Mouse (Mus musculus) layer of hippocampus, postnatal 14 days (tissue): Measurements from ENCODE around the gene Esrrg. TPM values are rescaled to one million over a fixed set of nuclear protein-coding genes. Genes with fewer than 3 reads are reported as not detected.
A peak's percentile ranks its signal among the peaks of the same experiment; 100 is the strongest.

Source experiments
- DNase-seq, 2 experiments: peaks; one replicate each; pipeline ENCODE4 v3.0.0; 2021 to 2022; ENCODE audit warnings: low spot score in 2 of 2, mixed read lengths in 1 of 2
- total RNA-seq, 2 experiments: library from RNA; stranded (reverse); gene quantifications; 2 replicates each; pipeline ENCODE4 v1.2.3; 2021

The Esrrg gene
- total RNA-seq, 2 experiments from 2014 or later: 16.1 to 16.4 TPM

- no peak for DNase-seq
These were observed 217.0 kb downstream of the Esrrg start for GRCm38 (mm10) chr1:187825421-187826097.

DNA sequence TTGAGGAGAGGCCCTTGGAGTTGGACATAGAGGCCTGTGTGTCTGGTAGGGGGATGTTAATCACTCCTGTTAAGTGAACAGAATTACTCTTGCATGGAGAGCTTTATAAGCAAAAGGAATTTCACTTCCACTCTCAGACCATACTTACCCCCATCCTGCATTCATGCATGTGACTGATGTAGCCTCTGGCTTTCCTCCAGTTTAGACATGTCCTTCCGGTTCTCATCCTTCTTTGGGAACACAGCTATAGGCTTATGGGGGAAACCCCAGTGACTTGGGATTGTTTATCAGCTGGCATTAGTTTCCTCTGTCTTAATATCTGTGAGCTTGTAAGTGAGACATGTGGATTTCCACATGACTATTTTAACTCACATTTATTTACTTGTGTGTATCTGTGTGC lies 217.5 kb downstream of the Esrrg start:
- DNase-seq: no peak

DNA sequence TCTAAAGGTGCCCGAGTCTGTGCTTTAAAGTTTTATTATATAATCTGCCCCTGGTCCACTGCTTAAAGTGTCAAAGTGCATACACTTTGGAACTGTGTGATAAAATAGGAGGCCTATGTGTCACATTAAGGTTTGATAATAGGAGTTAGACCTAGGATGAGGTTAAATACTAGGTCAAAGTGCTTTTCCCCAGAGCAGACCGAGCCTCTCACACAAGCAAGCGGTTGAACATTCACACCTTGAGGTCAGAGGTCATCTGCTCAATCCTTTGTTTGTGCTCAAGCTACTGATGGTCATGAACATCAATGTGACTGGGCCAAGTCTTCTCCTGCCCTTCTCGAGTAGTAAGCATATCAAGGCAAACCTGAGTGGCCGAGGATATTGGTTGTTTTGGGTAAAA lies 218.3 kb downstream of the Esrrg start:
- no peak for DNase-seq

DNA sequence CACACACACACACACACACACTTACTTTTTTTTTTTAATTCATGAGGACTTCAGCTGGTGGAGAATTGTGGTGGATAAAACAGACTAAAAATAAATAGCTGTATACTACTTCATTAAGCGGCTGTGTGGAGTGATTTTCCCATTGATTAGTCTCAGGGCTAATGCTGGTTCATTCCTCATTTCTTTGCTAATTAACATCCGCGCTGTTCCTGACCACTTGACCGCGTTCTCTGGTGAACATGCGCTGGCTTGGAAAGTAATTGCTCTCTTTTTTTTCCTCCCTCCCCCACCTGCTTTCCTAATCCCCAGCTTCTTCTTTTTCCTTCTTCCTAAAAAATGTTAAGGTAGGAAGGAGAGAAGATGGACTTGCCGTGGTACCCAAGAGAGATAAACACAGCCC lies 222.3 kb downstream of the Esrrg start:
- no peak for DNase-seq

DNA sequence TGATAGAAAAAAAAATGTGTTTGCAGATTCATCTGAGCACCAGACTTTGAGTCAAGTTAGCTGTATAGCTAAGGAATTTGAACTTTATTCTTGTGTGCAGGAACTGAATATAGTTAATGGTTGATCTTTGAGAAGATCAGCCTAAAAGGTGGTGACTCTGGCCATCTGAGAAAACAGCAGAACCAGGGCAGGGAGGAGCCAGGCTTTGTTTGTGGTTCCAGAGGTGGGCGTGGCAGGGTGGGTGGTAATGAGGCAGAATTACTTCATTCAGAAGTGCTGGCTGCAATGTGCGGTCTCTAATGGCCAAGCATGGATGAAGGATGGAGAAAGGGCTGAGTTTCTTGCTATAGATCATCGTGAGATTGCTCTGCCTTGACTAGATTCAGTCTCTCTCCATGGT lies 224.3 kb downstream of the Esrrg start:
- DNase-seq: no peak

DNA sequence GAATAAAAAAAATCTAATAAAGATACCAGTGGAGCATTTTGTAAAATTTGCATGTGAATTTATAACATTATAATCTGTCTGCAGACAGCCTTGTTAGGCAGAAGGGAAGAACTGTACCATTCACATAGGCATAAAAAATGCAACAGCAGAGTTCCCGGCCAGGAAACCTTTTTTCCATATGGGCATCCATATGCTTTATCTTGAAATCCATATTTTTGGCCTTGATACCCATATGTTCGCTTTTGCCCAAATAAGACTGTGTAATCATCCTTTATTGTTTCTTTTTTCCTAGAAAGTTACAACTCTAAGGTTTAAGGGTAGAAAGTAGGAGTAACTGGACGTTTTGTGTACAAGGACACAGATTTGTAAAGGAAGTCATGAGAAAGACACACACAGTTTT lies 226.0 kb downstream of the Esrrg start:
- peak in 1 of 2 experiments; percentile 18 for DNase-seq

GRCm38 (mm10) chr1:187836384-187836783 lies 227.8 kb downstream of the Esrrg start:
- no peak for DNase-seq

- DNase-seq: no peak
These were observed 228.3 kb downstream of the Esrrg start for GRCm38 (mm10) chr1:187836876-187837275.

- DNase-seq: no peak
These were observed 233.0 kb downstream of the Esrrg start for GRCm38 (mm10) chr1:187841629-187842028.

GRCm38 (mm10) chr1:187842702-187843101 lies 234.1 kb downstream of the Esrrg start:
- DNase-seq: no peak

GRCm38 (mm10) chr1:187854148-187854547 lies 245.6 kb downstream of the Esrrg start:
- DNase-seq: no peak

DNA sequence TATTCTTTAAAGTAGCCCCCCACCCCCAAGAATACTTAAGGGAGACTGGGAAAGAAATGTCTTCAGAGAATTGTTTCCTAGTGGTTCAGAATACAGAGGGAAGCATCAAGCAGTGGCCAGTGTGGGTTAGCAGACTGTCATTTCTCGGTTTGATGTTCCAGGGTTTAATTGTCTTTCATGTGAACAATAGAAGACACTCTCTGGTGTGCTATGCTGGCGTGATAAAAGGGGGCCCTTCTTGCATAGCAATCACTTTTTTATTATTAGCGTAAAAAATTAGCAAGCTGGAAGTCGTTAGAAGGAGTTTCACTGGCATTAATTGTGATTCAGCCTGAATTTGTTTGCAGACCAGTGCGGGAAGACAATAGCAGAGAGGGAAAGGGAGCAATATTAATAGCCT lies 253.7 kb downstream of the Esrrg start:
- no peak for DNase-seq

DNA sequence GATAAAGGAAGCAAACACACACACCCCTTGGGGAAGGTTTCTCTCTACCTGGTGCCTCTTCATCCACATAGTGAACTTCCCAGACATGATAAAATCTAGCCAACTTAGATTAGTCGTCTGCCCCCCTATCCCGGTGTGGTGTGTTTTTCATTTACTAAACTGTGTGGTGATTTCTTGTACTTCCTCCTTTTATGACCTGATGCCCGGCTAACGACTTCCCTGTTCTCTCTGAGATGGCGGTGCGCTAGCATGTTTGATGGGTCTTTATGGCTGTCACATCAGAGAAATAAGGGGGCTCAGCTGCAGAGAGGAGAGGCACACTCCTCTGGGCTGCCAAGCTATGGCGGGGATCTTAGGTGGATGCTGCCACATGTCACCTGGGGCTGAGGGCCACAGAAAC lies 259.8 kb downstream of the Esrrg start:
- DNase-seq: no peak

DNA sequence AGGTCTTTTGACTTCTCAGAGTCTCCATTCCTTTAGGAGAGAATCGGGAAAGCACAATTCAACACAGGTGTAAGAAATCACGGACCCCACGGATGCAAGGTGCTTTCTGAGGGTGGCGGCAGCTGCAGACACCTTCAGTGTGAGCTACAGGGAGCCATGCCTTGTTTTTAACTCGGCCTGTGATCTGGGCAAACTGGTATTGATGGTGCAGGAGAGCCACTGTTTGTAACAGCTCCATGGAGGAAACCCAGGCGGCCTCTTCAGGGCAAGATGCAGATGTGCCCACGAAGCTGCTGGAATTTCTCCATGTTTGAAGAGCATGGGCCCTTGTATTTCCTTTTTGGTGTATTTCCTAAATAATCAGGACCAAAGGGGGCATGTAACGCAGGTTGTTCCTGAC lies 263.6 kb downstream of the Esrrg start:
- no peak for DNase-seq

DNA sequence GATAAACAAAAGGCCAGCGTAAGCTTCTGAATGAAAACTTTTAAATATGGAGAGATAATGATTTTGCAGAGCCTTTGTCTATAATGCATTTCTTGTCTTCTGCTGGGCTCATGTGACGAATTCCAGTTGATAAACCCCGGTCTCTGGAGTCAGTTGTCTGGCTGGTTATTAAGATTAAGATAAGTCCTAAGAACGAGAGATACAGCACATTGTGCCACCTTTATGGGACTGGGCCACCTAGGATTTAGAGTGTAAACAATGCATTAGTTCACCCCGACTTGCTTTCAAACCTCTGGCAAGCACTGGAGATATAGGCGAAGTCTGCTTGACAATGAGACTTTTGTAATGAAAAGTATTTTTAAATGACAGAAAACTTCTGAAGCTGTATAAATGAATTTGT lies 264.2 kb downstream of the Esrrg start:
- no peak for DNase-seq

GRCm38 (mm10) chr1:187873770-187874169 lies 265.2 kb downstream of the Esrrg start:
- DNase-seq: no peak

DNA sequence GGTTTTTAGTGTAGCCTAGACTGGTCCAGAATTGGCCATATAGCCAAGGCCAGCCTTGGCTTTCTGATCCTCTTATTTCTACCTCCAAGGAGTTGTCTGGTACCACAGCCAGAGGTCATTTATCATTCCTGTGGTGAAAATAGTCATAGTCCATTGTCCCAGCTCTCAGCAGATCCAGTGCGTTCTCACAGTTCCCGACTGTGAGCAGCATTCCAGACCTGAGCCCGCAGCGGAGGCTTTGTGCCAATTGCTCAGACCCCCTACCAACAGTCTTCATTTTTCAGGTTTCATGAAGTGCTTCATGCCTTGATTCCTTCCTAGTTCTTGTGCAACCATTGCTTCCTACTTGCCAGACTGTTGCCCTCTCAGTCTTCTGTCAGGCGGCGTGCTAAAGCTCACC lies 278.7 kb downstream of the Esrrg start:
- DNase-seq: no peak

GRCm38 (mm10) chr1:187888142-187888541 lies 279.6 kb downstream of the Esrrg start:
- DNase-seq: no peak

DNA sequence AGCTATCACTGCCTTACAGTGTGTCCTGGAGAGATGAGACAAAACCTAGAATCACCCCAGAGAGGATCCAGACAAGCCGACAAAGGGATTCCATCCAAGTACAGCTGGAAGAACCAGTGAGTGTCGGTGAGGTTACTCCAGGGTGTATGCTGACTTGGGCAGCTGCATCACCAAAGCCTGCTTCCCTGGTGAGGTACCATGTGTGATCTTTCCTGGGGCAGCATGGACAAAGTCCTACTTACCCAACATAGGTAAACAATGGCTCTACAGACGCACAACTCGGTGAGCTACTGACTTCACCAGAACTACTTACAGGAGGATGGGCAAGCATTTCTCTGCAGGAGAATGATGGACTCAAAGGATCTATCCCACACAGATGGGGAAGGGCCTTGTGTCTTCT lies 280.5 kb downstream of the Esrrg start:
- no peak for DNase-seq

GRCm38 (mm10) chr1:187891262-187891661 lies 282.7 kb downstream of the Esrrg start:
- DNase-seq: no peak

DNA sequence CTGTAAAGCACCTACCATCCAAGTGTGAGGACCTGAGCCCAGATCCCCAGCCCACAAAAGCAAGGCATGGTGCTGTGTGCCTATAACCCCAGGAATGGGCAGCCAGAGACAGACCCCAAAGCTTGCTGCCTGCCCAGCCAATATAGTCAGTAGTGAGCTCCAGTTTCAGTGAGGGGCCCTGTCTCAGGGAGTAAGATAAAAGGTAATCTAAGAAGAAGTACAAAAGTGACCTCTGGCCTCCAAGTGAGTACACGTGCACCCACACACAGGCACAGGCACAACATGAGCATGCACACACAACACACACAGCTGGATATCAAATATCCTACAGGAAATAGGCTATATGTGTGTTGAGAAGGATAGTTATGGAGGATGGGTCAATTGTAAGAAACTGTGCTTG lies 286.9 kb downstream of the Esrrg start:
- DNase-seq: no peak

DNA sequence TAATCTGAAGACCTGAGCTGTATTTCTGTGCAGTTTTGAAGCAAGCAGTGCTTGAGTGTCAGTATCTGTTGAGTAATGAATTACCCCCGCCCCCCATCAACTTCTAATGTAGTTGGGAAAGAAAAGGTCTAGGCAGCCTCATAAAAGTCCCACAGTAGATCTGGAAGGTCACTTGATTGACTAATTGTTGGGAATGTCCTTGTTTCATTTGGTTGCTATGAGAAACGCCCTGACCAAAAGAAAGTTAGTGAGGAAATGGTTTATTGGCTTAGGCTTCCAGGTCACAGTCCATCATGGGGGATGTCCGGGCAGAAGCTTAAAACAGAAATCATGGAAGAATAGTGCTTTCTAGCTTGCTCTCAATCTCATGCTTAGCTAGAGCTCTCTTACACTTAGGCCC lies 287.7 kb downstream of the Esrrg start:
- no peak for DNase-seq

DNA sequence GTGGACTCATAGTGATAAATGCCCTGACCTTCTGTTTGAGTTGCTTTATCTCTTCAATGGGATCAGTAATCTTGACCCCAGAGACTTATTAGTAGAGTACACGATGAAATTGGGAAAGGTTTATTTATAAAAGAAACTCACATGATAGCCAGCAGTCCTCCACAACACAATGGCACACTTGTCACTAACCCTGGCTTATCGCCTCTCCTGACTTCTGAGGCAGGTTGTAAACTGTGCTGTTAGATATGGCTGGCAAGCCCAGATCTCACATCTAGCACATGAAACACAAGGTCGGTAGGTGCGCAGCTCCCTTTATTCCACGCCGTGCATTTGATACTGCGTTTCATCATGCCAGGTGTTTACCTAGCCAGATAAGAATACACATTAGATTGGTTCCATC lies 288.3 kb downstream of the Esrrg start:
- no peak for DNase-seq

- DNase-seq: no peak
These were observed 290.9 kb downstream of the Esrrg start for GRCm38 (mm10) chr1:187899541-187899940.
